Mouse (Mus musculus): ENCODE results near the gene Gm5475. TPM values are rescaled to one million over a fixed set of nuclear protein-coding genes. Genes with fewer than 3 reads are reported as not detected.

Gm5475 gene
- polyA plus RNA-seq, 1 experiment from 2014 or later: 0.19 TPM

Other genes with a start within 250 kb of the Gm5475 start
- 12.7 and 14.4 TPM in 2 replicates for gene Atf1, start 194.3 kb upstream of the Gm5475 start, polyA plus RNA-seq (2015; fragmentation: Nextera tagmentation; extraction: Ambion mirVana)
- gene Tmprss12, start 141.3 kb upstream of the Gm5475 start, polyA plus RNA-seq (2015; fragmentation: Nextera tagmentation; extraction: Ambion mirVana): not detected in 2 replicates
- 3.4 and 3.8 TPM in 2 replicates for gene Mettl7a1, start 118.0 kb upstream of the Gm5475 start, polyA plus RNA-seq (2015; fragmentation: Nextera tagmentation; extraction: Ambion mirVana)
- gene Mettl7a3, start 87.2 kb upstream of the Gm5475 start, polyA plus RNA-seq (2015; fragmentation: Nextera tagmentation; extraction: Ambion mirVana): 0.09 and 0.12 TPM in 2 replicates
- gene Methig1, start 69.0 kb upstream of the Gm5475 start, polyA plus RNA-seq (2015; fragmentation: Nextera tagmentation; extraction: Ambion mirVana): 0.18 TPM in 1 of 2 replicates, not detected in the other
- not detected in 2 replicates for gene Mettl7a2, start 68.9 kb upstream of the Gm5475 start, polyA plus RNA-seq (2015; fragmentation: Nextera tagmentation; extraction: Ambion mirVana)
- gene Higd1c, start 57.6 kb upstream of the Gm5475 start, polyA plus RNA-seq (2015; fragmentation: Nextera tagmentation; extraction: Ambion mirVana): 0.38 TPM in 1 of 2 replicates, not detected in the other
- 19.9 and 27.6 TPM in 2 replicates for gene Slc11a2, start 2.9 kb downstream of the Gm5475 start, polyA plus RNA-seq (2015; fragmentation: Nextera tagmentation; extraction: Ambion mirVana)
- gene Letmd1, start 46.9 kb downstream of the Gm5475 start, polyA plus RNA-seq (2015; fragmentation: Nextera tagmentation; extraction: Ambion mirVana): 55.5 and 56.7 TPM in 2 replicates
- gene Csrnp2, start 73.3 kb downstream of the Gm5475 start, polyA plus RNA-seq (2015; fragmentation: Nextera tagmentation; extraction: Ambion mirVana): 43.5 and 46.5 TPM in 2 replicates
- 34.2 and 35.9 TPM in 2 replicates for gene Tfcp2, start 129.9 kb downstream of the Gm5475 start, polyA plus RNA-seq (2015; fragmentation: Nextera tagmentation; extraction: Ambion mirVana)
- gene Pou6f1, start 177.8 kb downstream of the Gm5475 start, polyA plus RNA-seq (2015; fragmentation: Nextera tagmentation; extraction: Ambion mirVana): 35.0 and 38.1 TPM in 2 replicates
- 125 and 130 TPM in 2 replicates for gene Dazap2, start 193.2 kb downstream of the Gm5475 start, polyA plus RNA-seq (2015; fragmentation: Nextera tagmentation; extraction: Ambion mirVana)
- 4.0 and 5.0 TPM in 2 replicates for gene Smagp, start 214.8 kb downstream of the Gm5475 start, polyA plus RNA-seq (2015; fragmentation: Nextera tagmentation; extraction: Ambion mirVana)
- 1.6 and 2.2 TPM in 2 replicates for gene Bin2, start 247.4 kb downstream of the Gm5475 start, polyA plus RNA-seq (2015; fragmentation: Nextera tagmentation; extraction: Ambion mirVana)